Mouse (Mus musculus): ENCODE measurements around the gene Hmx1.

The Hmx1 gene

DNA sequence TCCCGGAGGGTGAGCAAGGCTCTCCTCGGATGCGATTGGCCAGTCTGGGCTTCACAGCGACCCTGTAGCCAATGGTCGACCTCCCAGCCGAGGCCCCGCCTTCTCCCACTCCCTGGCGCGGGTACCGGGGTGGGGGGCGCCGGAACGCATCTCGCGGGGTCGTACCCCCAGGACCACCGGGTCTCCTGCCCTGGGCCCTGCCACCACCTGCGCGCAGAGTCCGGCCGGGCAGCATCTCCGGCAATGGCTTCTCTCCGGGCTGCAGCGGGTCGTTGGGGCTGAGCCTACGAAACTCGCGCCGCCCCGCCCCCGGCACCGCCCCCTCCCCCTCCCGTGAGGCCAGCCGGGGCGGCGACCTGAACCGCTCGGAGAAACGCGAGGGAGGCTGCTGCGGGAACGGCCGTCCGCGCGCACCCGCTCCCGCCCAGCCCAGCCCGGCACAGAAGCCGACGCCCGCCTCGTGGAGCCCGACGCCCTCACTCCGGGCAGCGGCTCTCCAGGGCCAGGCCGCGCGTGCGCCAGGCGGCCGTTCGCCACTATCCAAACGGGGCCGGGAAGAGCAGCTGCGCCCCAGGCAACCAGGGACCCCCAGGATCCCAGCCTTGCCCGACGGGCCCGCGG lies at the start of gene Hmx1:
Gene Hmx1 (plus strand): TSS at position 618 of the 621 bp plus-strand sequence.
- DNase-seq (ENCODE audit: low spot score), result no peak

DNA sequence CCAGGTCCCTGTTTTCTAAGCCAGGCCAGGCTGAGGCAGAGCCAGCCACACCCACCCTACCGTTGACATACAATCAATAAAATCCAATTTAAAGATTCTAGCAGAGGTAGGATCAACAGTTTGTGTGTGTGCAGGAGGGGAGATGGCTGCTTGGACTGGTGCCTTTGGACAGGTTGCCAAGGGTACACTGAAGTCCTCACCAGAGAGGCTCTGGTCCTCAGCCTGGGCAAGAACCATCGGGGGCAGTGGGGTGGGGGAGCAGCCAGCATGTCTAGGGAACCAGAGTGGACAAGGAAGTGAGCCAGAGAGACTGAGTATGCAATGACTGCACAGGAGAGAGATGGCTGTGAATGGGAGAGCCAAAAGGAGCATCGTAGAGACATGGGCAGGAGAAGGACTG lies 43.8 kb upstream of the Hmx1 start:
- no peak for DNase-seq (ENCODE audit: low spot score)

DNA sequence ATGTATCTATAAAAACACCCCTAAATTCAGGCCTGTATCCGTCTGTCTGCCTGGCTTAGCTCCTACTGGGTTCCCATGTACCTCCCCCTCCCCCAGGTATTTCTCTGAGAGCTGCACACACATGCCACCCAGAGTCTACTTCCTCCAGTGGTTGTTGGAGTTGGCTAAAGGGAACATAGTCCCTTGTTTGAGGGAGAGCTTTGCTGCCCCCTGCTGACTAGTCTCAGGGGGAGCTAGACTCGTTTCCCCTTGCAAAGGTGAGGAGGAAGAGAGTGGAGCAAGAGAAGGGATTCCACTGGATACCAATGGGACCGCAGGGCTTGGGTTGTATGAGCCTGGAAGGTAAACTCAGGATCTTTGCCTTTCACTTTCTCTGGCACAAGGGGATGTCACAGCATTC lies 40.1 kb upstream of the Hmx1 start:
- DNase-seq (ENCODE audit: low spot score), result peak; percentile 33

DNA sequence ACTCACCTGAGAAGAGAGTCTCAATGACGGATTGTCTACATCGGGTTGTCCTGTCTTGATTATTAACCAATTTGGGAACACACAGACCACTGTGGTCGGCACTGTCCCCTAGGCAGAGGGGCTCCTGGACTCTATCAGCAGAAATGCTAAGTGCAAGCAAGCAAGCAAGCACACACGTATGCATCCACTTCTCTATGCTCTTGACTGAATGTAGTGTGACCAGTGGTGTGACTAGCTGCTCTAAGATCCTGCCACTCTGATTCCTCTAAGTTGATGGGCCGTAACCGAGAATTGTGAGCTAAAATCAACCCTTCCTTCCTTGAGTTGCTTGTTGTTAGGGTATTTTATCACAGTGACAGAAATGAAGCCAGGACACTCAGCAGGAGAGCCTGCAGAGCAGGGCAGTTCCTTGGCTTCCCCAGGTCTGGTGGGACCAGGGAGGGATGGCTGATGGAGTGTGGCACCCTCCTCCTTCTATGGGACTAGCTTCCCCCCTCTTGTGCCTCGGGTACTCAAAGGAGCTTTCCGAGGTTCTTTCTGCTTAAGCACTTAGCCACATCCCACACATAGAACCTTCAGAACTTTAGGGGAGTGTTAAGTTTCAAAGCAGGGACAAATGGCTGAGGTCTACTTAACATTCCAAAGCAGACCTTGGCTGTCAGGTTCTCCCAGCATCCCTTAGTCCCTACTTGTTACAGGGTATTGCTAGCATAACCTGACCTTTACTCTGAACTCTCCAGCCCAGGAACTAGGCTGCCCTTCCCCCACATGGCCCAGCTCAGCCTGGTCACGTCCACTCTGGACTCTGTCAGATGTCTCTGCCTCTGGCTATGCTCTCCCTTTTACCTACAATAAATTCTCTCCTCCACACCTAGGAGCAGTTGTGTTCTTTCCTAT lies 31.1 kb upstream of the Hmx1 start:
- DNase-seq (ENCODE audit: low spot score), result no peak

DNA sequence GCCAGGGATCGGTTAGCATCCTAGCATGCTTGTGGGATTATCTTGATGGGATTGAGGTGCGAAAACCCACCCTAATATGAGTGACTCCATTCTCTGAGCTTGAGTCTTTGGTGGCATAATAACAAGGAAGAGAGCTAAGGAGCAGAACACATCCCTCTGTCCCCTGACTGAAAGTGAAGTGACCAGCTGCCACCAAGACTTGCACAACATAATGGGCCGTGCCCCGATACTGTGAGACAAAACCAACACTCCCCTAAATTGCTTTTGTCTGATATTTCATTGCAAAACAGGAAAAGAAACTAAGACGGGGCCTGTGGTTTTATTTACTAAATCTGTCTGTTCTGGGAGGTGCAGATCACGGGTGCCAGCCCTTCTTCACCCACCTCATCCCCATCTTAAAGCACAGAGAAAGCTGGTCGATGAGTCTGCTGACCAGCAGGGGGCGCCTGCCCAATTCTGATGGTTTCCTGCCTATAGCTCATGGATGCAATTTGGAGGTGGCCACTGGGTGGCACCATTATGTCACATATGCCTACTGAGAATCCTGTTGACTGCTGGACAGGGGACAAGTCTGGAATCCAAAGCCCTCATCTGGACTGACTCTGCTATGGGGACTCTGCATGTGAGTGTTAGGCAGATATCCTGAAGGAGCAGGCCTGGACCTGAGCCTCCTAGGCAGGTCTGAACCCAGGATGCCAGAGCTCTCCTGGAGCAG lies 27.2 kb upstream of the Hmx1 start:
- DNase-seq (ENCODE audit: low spot score), result peak; percentile 74

DNA sequence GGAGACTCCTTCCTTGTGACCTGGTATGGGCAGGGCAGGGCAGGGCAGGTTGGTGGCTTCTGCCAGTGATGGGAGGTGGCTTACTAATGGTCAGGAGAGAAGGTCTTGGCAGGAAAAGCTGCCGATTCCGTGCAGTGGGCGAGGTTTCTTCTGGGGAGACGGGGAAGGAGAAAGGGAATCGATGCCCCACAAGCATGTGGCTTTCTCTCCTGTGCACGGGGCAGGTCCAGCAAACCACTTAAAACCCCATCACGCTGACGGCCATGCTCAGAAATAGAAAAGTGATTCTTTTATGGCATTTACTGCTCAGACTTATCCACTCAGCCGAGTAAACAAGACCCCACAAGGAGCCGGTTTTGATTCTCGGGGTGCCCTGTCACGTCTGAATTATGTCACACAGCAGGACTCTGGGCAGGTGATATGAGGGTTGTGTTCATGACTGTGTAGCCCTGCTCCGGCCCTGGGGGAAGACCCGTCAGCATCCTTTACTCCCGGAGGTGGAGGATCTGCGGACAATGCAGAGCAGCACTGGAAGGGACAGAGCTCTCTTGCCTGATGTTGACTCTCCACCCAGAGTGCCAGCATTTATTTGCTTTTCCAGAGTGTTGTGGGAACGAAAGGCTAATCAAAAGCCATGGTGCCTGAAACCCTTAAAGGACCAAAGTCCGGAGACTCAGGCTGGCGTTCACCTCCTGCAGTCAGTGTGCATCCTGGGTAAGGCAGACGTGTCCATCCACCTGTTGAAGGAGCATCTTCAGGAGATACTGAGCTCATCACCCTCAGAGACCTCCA lies 22.5 kb upstream of the Hmx1 start:
- no peak for DNase-seq (ENCODE audit: low spot score)

DNA sequence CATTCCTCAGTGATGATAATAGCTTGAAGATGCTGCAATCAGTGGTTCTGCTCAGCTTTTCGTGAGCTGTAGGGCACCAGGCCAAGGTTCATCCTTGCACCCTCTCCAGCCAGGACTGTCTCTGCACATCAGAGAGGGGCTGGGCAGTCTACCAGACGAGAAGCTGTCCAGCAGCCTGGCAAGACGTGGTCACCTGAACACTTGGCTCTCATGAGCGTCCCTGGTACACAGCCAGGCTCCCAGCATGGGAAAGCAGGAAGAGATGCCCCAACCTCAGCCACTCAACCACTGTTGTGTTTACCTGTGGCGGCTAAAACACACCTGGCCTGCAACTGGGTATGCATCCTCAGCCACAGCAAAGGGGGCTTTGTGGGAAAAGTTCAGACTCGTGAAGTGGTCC lies 20.0 kb upstream of the Hmx1 start:
- no peak for DNase-seq (ENCODE audit: low spot score)

DNA sequence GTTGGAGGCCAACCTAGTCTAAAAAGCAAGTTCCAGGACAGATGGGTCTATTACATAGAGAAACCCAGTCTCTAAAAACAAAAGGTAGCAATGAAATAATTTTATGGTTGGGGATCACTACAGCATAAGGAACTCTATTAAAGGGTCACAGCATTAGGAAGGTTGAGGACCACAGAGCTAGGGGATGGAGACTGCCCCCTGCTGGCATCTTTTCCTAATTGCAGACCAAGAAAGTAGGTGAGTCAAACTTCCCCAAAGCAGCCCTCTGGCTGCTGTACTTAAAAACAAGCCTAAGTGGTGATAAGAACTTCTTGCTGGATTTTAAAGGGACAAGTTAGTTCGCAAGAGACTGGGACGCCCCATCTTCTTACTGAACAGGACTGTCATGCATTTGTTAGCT lies 9.8 kb upstream of the Hmx1 start:
- no peak for DNase-seq (ENCODE audit: low spot score)

DNA sequence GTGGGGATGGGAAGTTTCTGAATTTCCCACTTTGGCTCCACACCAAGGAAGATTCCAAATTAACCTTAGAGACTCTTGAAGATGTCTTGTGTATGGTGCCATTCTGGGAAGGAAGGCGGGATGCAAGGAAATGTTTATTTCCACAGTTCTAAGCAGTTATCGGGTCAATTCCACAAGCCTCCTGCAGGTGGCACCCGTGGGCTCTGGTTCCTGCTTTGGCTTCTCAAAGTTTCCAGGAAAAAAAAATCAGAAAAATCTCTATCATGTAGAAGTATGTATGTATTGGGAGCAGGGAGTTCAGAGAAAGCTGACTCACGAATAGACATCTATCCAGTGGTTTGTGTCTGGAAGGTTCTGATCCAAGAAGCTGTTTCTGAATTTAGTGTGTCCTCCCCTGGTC lies 9.1 kb upstream of the Hmx1 start:
- no peak for DNase-seq (ENCODE audit: low spot score)

DNA sequence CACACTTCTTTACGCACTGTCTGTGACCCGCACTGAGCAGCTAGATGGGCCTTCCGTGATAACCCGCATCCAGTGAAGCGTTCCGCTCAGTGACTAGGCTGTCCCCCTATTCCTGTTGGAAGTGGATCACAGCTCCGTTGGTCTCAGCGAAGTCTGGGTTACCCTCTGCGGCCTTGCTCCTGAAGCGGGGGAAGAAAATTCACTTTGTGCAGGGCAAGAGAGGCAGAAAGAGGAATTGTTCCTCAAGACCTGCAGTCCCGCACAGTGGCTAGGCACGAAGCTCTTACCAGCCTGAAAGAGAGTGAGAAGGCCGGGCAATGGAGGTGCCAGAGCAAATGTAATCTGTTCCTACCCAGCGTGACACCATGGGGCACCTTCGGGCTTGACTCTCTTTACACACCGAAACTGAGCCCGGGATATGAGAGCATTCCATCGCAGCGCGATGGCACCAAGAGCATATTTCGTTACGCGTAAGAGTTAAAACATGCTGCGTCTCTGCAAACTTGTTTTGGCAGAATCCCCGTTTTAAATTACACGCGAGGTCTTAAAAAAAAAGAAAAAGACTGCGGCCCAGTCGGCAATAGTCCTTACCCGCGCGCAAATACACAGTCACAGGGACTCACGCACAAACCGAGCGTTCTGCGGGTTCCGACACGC lies 946 bp upstream of the Hmx1 start:
- no peak for DNase-seq (ENCODE audit: low spot score)

DNA sequence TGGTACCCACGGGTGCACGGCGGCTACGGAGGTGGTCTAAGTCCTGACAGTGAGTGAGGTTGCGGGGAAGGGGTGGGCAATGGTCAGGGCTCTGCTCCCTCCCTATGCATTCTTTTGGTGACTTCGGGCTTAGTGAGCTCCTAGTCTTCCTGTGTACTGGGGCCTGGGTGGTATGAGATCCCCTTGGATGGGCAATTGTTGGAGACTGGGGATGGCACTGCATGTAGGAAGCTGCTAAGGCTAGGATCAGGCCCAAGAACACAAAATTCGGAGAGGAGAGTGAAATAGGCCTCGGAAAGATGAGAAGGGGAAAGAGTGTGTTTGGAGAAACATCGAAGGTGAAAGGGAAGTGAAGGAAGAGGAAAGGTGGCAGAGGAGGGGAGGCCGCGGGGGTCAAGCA lies 533 bp downstream of the Hmx1 start:
- DNase-seq (ENCODE audit: low spot score), result no peak

DNA sequence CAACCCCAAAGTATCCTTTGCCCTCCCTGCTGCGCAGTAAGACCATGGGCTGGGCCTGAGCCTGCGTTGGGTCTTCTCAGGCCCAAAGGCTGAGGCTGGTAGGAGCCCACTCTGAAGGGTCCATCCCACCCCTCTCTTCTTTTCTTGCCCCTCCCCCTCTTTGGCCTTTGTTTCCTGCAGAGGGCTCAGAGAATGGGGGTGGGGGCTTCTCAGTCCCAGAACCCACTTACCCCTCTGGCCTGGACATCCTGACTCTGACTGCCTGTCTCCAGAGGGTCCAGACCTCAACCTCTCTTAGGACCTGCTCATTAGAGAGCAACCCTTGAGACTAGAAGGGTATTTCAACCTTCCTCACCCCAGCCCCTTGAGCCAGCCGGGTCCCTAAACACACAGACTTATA lies 1.0 kb downstream of the Hmx1 start:
- no peak for DNase-seq (ENCODE audit: low spot score)

DNA sequence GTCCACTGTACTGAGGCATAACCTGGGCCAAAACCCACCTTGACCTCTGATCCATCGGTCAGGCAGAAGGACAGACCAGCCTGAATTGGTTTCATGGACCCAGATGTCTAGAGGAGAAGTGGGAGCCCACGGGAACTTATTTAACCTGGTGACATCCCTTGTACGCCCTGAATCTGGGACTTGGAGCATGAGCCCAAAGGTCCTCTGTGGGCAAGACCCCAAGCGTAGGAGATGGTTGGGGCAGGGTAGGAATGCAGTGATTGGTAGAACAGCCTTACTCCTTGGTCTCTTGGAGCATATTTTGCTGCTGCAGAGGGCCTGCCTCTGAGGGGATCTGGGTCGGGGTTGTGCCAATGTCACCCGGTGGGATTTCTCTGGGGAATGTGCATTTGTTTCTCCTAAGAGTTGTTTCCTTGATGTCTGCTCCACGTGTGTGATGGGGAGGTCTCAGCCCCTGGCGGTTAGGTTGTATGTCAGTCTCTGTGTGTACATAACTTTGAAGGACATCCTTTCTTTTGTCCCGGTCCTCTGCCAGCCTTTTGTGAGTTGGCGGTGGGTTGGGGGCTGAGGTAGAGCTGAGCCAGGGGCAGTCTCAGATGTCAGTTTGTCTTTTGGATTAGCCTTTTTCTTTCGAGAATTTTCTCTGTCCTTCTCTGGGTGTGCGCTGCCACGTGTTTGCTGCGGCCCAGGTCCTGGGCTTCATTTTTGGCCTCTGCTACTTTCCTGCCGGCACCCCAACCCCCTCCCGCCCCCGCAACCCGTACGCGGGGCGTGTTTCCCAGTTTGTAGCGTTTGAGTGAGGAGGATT lies 2.1 kb downstream of the Hmx1 start:
- DNase-seq (ENCODE audit: low spot score), result no peak

DNA sequence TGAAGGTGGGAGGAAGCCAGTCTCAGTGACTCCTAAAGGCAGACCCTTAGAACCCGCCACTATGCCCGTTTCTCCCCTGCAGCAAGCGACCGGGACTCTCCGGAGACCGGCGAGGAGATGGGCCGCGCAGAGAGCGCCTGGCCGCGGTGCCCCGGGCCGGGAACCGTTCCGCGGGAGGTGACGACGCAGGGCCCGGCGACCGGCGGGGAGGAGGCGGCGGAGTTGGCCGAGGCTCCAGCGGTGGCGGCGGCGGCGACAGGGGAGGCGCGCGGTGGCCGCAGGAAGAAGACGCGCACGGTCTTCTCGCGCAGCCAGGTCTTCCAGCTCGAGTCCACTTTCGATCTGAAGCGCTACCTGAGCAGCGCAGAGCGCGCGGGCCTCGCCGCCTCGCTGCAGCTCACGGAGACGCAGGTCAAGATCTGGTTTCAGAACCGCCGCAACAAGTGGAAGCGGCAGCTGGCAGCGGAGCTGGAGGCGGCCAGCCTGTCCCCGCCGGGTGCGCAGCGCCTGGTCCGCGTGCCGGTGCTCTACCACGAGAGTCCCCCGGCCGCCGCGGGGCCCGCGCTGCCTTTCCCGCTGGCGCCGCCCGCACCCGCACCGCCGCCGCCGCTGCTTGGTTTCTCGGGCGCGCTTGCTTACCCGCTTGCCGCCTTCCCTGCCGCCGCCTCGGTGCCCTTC lies 2.9 kb downstream of the Hmx1 start:
- DNase-seq (ENCODE audit: low spot score), result no peak

DNA sequence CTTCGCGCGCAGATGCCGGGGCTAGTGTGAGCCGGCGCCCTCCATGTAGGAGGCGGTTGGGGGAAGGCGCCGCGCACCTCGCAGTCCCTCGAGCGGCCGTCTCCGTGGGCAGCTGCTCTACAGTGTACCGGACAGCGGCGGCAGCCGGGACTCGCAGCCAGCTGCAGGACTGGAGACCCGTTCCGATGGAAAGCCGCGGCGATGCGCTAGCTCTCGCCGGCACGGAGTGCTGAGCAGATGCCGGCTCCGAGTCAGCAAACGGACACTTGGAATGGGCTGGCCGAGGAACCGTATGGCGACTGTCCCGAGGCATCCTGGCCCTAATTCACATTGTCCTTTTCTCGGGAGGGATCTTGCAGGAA lies 3.4 kb downstream of the Hmx1 start:
- DNase-seq (ENCODE audit: low spot score), result no peak

DNA sequence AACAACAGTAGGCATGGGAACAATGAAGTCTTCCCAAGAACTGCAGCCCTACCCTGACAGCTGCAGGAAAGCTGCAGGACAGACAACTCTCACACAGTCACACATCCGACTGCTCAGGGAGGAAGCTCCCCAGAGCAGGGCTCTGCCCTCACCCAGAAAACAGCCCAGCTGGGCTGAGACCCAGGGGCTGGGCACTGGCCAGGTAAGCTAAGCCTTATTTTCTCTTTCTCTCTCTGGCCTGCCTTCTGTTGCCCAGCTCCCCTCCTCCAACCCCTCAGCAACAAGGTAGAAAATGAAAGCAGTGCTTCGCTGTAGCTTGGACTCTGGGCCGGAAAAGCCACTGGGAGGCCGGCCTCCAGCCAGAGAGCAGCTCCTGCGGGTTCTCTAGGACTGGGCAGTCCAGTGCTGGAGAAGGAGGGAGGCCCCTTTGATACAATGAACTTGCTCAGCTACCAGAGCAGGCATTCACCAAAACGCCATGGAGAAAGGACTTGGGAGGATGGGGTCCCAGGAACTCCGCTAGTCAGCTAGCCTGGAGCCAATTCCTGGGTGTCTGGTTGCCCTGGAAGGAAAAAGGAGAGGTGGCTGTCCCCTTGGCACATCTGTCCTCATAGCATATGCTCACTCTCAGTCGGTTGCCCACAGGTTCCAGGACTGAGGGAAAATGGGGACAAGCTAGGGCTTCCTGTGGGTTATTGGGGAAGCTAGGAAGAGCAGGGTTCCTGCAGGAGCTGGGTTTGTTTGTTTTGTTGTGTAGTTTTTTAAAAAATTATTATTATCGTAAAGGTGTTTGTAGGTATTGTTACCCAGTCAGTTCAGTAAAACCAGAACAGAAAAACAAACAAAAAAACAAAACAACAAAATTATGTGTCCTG lies 6.9 kb downstream of the Hmx1 start:
- DNase-seq (ENCODE audit: low spot score), result no peak

DNA sequence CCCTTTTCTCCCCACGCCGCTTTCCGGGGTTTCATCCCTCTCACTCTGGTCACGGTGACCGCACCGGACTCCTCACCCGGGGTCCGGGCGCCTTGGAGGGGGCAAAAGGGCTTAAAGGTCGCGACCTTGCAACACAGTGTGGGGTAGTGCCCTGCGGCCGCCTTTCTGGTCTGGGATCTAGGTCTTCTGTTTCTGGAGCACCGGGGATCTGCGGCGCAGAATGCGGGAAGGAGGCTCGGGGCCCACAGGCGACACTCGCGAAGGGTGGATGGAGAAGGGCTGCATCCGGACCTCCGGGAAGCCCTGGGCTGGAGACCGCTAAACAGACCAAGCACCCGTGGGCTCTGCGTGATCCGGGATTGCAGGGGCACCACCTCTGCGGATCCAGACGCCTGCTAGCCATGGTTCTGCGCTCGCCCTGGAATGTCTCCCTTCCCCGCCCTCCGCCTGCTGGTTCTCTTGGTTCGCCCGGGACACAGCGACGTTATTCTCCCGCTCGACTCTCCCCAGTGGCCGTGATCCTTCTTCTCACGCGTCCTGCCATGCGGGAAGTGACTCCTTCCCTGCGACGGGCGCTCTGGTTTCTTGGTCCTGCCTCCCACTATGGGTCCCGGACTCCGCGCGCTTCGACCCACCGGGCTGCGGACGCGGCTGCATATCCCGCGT lies 8.2 kb downstream of the Hmx1 start:
- DNase-seq (ENCODE audit: low spot score), result no peak

DNA sequence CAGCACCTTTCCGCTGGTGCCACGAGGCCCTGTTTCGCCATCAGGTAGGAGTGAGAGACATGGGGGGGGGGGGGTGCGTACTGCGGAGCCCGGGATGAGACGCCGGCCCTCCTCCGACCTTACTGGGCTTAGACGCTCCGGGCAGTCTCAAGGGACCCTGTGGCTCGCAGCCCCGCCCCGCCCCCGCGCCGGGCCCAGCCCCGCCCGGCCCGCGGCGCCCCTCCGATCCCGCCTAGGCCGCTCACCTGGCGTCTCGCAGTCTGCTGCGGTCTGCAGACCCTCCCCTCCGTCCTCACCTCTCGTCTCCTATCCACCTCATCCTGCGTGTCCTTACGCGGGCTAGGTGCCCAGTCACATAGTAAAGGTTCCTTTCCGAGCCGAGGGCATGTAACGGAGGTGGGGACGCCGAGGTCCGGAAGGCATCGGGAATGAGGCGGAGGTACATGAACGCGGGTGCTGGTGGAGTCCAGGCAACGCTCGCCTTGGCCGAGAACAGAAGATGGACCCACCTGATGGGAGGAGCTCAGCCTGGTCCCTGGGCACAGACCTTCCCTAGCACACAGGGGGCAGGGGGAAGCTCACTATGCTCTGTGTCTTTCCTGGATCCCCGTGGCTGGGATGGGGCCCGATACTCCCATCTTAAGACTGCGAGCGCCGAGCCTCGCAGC lies 8.9 kb downstream of the Hmx1 start:
- no peak for DNase-seq (ENCODE audit: low spot score)
